Mouse (Mus musculus): Measurements from ENCODE around the gene Pex6. TPM values are rescaled to one million over a fixed set of nuclear protein-coding genes. Genes with fewer than 3 reads are reported as not detected.

The Pex6 gene
- polyA plus RNA-seq, 2 experiments from 2014 or later: 5.0 to 7.2 TPM

GRCm38 (mm10) chr17:46701489-46701888 lies 9.8 kb upstream of the Pex6 start:
- no peak for ATAC-seq

- no peak for ATAC-seq
Measured at GRCm38 (mm10) chr17:46702100-46702499, 9.2 kb upstream of the Pex6 start.

- no peak for ATAC-seq
Measured at GRCm38 (mm10) chr17:46702506-46702905, 8.8 kb upstream of the Pex6 start.

- ATAC-seq: no peak
Measured at GRCm38 (mm10) chr17:46703971-46704886, 7.0 kb upstream of the Pex6 start.

GRCm38 (mm10) chr17:46704887-46705835 lies 6.1 kb upstream of the Pex6 start, which contains the start of gene Ppp2r5d:
Gene Ppp2r5d, minus strand, starts transcription at chr17:46705111.
- ATAC-seq: peak; percentile 99

- ATAC-seq: no peak
Measured at GRCm38 (mm10) chr17:46706375-46707089, 4.7 kb upstream of the Pex6 start.

GRCm38 (mm10) chr17:46711612-46712271 lies 479 bp downstream of the Pex6 start:
- ATAC-seq: peak; percentile 38

GRCm38 (mm10) chr17:46712442-46712841 lies 1.2 kb downstream of the Pex6 start:
- peak; percentile 9 for ATAC-seq

- ATAC-seq: no peak
Measured at GRCm38 (mm10) chr17:46713849-46714248, 2.6 kb downstream of the Pex6 start.

- ATAC-seq: no peak
Measured at GRCm38 (mm10) chr17:46714756-46715481, 3.7 kb downstream of the Pex6 start.

GRCm38 (mm10) chr17:46721077-46721476 lies 9.8 kb downstream of the Pex6 start:
- no peak for ATAC-seq

GRCm38 (mm10) chr17:46724477-46725084 lies 13.3 kb downstream of the Pex6 start:
- ATAC-seq: no peak

GRCm38 (mm10) chr17:46725273-46725672 lies 14.0 kb downstream of the Pex6 start:
- peak; percentile 69 for ATAC-seq

GRCm38 (mm10) chr17:46725731-46726645 lies 14.7 kb downstream of the Pex6 start:
- no peak for ATAC-seq

GRCm38 (mm10) chr17:46727271-46727670 lies 16.0 kb downstream of the Pex6 start:
- ATAC-seq: no peak

GRCm38 (mm10) chr17:46728021-46728420 lies 16.8 kb downstream of the Pex6 start:
- no peak for ATAC-seq

- no peak for ATAC-seq
Measured at GRCm38 (mm10) chr17:46728496-46728895, 17.2 kb downstream of the Pex6 start.

- no peak for ATAC-seq
Measured at GRCm38 (mm10) chr17:46728904-46729318, 17.6 kb downstream of the Pex6 start, which contains the start of gene Gnmt. Gene Gnmt, minus strand, starts transcription at chr17:46729168.

GRCm38 (mm10) chr17:46734055-46734454 lies 22.8 kb downstream of the Pex6 start:
- ATAC-seq: no peak

Measured in CD4-positive, CD25-positive, alpha-beta regulatory T cell, adult 4 months (primary cell).